Mouse (Mus musculus) CH12.LX (cell line): ENCODE measurements around the gene Parp9. TPM values are rescaled to one million over a fixed set of nuclear protein-coding genes. Genes with fewer than 3 reads are reported as not detected.
"Not testable (repeated sequence)": the region's sequence is repeated elsewhere in the genome, so short reads cannot be mapped to it uniquely, and the experiment has no call there.

Experiments
- DNase-seq: peaks from one replicate; pipeline ENCODE4 v3.0.0-alpha.2; 2013; ENCODE audit errors: extremely low read depth
- H3K27ac ChIP-seq: 2 replicates; pipeline ENCODE4 v1.5.1; 2012; ENCODE audit warnings: low read depth, mild to moderate bottlenecking, control low read depth, moderate library complexity; ENCODE audit not compliant: insufficient read depth
- H3K27me3 ChIP-seq: replicated peaks from 2 replicates; pipeline ENCODE3; 2012; ENCODE audit warnings: inconsistent platforms
- H3K36me3 ChIP-seq, 2 experiments: replicated peaks in 1 of 2; 2 replicates each; pipeline versions ENCODE3 to v1.6.1; 2012; ENCODE audit warnings: inconsistent platforms in 1 of 2, low read length in 1 of 2, mild to moderate bottlenecking in 1 of 2, mixed read lengths in 1 of 2, moderate library complexity in 1 of 2; ENCODE audit not compliant: control insufficient read depth in 1 of 2, insufficient read depth in 1 of 2
- H3K4me1 ChIP-seq, 2 experiments: 2 replicates each; pipeline ENCODE4 v1.6.1; 2012; ENCODE audit warnings: inconsistent platforms in 1 of 2, moderate library complexity in 1 of 2; ENCODE audit not compliant: insufficient read depth in 2 of 2, control insufficient read depth in 1 of 2
- H3K4me2 ChIP-seq: 2 replicates; pipeline ENCODE4 v1.6.1; 2012; ENCODE audit warnings: low read depth, mild to moderate bottlenecking, control low read depth; ENCODE audit not compliant: poor library complexity, insufficient read depth, severe bottlenecking
- H3K4me3 ChIP-seq, 3 experiments: fragments of 150-350 bp in 1 of 3; sonication (generic) in 1 of 3; replicated peaks in 1 of 3; 2 replicates each; pipeline versions ENCODE3 to v1.5.1; 2011 to 2012; ENCODE audit warnings: low read depth in 2 of 3, low read length in 2 of 3, mild to moderate bottlenecking in 2 of 3, moderate library complexity in 2 of 3, control low read depth in 1 of 3, improper control_type of control experiment in 1 of 3, inconsistent platforms in 1 of 3, mixed read lengths in 1 of 3; ENCODE audit not compliant: poor library complexity in 1 of 3
- H3K79me2 ChIP-seq: replicated peaks from 2 replicates; pipeline ENCODE4 v1.6.1; 2012; ENCODE audit warnings: mild to moderate bottlenecking, moderate library complexity; ENCODE audit not compliant: control insufficient read depth, poor library complexity, insufficient read depth, severe bottlenecking; ENCODE audit errors: extremely low read depth
- H3K9ac ChIP-seq: 2 replicates; pipeline ENCODE4 v1.6.1; 2012; ENCODE audit warnings: low read depth, mild to moderate bottlenecking, control low read depth, moderate library complexity; ENCODE audit not compliant: insufficient read depth
- H3K9me3 ChIP-seq: replicated peaks from 2 replicates; pipeline ENCODE3; 2012; ENCODE audit warnings: low read length, inconsistent platforms, mixed read lengths
- BHLHE40 ChIP-seq: IDR thresholded peaks from 2 replicates; pipeline ENCODE4 v1.6.1; 2011; ENCODE audit warnings: mild to moderate bottlenecking, low read depth, low read length, improper control_type of control experiment
- CHD1 ChIP-seq: IDR thresholded peaks from 2 replicates; pipeline ENCODE4 v1.6.1; 2012; ENCODE audit warnings: low read depth, low read length, improper control_type of control experiment, inconsistent platforms
- ELF1 ChIP-seq: IDR thresholded peaks from 2 replicates; pipeline ENCODE4 v1.6.1; 2014; ENCODE audit warnings: low read depth, mild to moderate bottlenecking, inconsistent platforms, low read length, improper control_type of control experiment
- ETS1 ChIP-seq: conservative IDR thresholded peaks from 2 replicates; pipeline ENCODE4 v1.6.1; 2012; ENCODE audit warnings: low read depth, mild to moderate bottlenecking, inconsistent platforms, low read length, improper control_type of control experiment, moderate library complexity
- MAFK ChIP-seq: IDR thresholded peaks from 2 replicates; pipeline ENCODE4 v1.6.1; 2011; ENCODE audit warnings: low read length, improper control_type of control experiment; ENCODE audit not compliant: insufficient replicate concordance
- MXI1 ChIP-seq: IDR thresholded peaks from 2 replicates; pipeline ENCODE4 v1.6.1; 2011; ENCODE audit warnings: mild to moderate bottlenecking, low read depth, low read length, improper control_type of control experiment
- MYC ChIP-seq: IDR thresholded peaks from 2 replicates; pipeline ENCODE4 v1.6.1; 2011; ENCODE audit warnings: low read depth, mild to moderate bottlenecking, improper control_type of control experiment, low read length
- POLR2AphosphoS2 ChIP-seq: IDR thresholded peaks from 2 replicates; pipeline ENCODE4 v1.6.1; 2011; ENCODE audit warnings: low read depth, low read length, improper control_type of control experiment
- SIN3A ChIP-seq: IDR thresholded peaks from 2 replicates; pipeline ENCODE4 v1.6.1; 2012; ENCODE audit warnings: low read length, improper control_type of control experiment, inconsistent platforms
- SMC3 ChIP-seq: IDR thresholded peaks from 2 replicates; pipeline ENCODE4 v1.6.1; 2011; ENCODE audit warnings: low read depth, low read length, improper control_type of control experiment
- TCF12 ChIP-seq: IDR thresholded peaks from 2 replicates; pipeline ENCODE4 v1.6.1; 2014; ENCODE audit warnings: low read depth, mild to moderate bottlenecking, inconsistent platforms, low read length, improper control_type of control experiment
- USF1 ChIP-seq: IDR thresholded peaks from 2 replicates; pipeline ENCODE4 v1.6.1; 2014; ENCODE audit warnings: low read depth, mild to moderate bottlenecking, inconsistent platforms, low read length, improper control_type of control experiment
- USF2 ChIP-seq: conservative IDR thresholded peaks from 2 replicates; pipeline ENCODE4 v1.6.1; 2011; ENCODE audit warnings: low read depth, low read length, improper control_type of control experiment
- ZKSCAN1 ChIP-seq: IDR thresholded peaks from 2 replicates; pipeline ENCODE4 v1.6.1; 2012; ENCODE audit warnings: low read depth, inconsistent platforms, low read length, improper control_type of control experiment, borderline replicate concordance
- ZNF384 ChIP-seq: IDR thresholded peaks from 2 replicates; pipeline ENCODE4 v1.6.1; 2012; ENCODE audit warnings: low read depth, low read length, improper control_type of control experiment, inconsistent platforms
- dilution Hi-C: fragments of 300-500 bp; cut with MboI; formaldehyde crosslinking; loops from 2 replicates; pipeline ENCODE4 v1.14.3; 2020; ENCODE audit warnings: low sequenced_read_pairs; ENCODE audit not compliant: extremely low pct_unique_long_range_greater_than_20kb, extremely low pct_ligation_motif_present
- in situ Hi-C: fragments of 300-500 bp; cut with MboI; formaldehyde crosslinking; loops from 3 replicates; pipeline ENCODE4 v1.14.3; 2019; ENCODE audit warnings: low sequenced_read_pairs, low pct_ligation_motif_present, low pct_unique_long_range_greater_than_20kb, mixed read lengths
- polyA plus RNA-seq: library from polyadenylated mRNA; unstranded; fragments of >175 nt; gene quantifications from 2 replicates; pipeline ENCODE4 v1.2.1, GENCODE M21; 2012; ENCODE audit warnings: low read depth; ENCODE audit not compliant: insufficient read length
- total RNA-seq, 2 experiments: library from RNA; depleted of rRNA; stranded (reverse); fragments of 300-350 nt in 1 of 2; fragments of >200 nt in 1 of 2; gene quantifications; 2 replicates each; pipeline ENCODE4 v1.2.3; 2012 to 2014

Parp9 gene
- total and polyA plus RNA-seq, 3 experiments, result 30.3 to 53.1 (median 33.2) TPM

GRCm38 (mm10) chr16:35974021-35974420, 35.8 kb downstream of the Parp9 start:
- H3K36me3 ChIP-seq, result peaks cover 26 to 58% of the 10 kb centered on the region in 2 experiments
- H3K9me3 ChIP-seq, result no peaks in the 10 kb centered on the region
- no peak for DNase-seq
- no peak overlapping the region for H3K9ac ChIP-seq
- H3K4me2 ChIP-seq, result no peak overlapping the region
- no peak overlapping the region for H3K4me3 ChIP-seq
- H3K27me3 ChIP-seq, result no peaks in the 10 kb centered on the region
- H3K79me2 ChIP-seq, result no peaks in the 10 kb centered on the region
- H3K27ac ChIP-seq, result no peak overlapping the region
- TF ChIP-seq SIN3A, result no peak
- peak; percentile 44; the same call in 1 of the 2 replicates for TF ChIP-seq POLR2AphosphoS2
- in situ Hi-C loops, result no loop called here
- dilution Hi-C loops, result no loop called here
- H3K4me1 ChIP-seq, result no peaks in the 10 kb centered on the region

- H3K36me3 ChIP-seq, result peaks cover 0 to 31% of the 10 kb centered on the region in 2 experiments
- H3K4me1 ChIP-seq, H3K4me3 ChIP-seq, H3K27me3 ChIP-seq, H3K9ac ChIP-seq, H3K27ac ChIP-seq, in situ Hi-C loops, DNase-seq, H3K4me2 ChIP-seq, dilution Hi-C loops, H3K79me2 ChIP-seq, H3K9me3 ChIP-seq: not testable (repeated sequence)
Measured at GRCm38 (mm10) chr16:35978450-35978849, 40.2 kb downstream of the Parp9 start, which contains the start of gene Kpna1. Gene Kpna1 (plus strand): TSS chr16:35978750.

GRCm38 (mm10) chr16:35981363-35981821, 43.1 kb downstream of the Parp9 start:
- peak; percentile 100 for DNase-seq
- H3K9me3 ChIP-seq, result no peaks in the 10 kb centered on the region
- no peak overlapping the region for H3K4me3 ChIP-seq
- H3K79me2 ChIP-seq, result peaks cover 25% of the 10 kb centered on the region
- no peak overlapping the region for H3K4me2 ChIP-seq
- dilution Hi-C loops (no loop called here), in situ Hi-C loops (no loop called here)
- no peaks in the 10 kb centered on the region for H3K27me3 ChIP-seq
- peaks cover 2 to 20% of the 10 kb centered on the region in 2 experiments; a peak in 2 of 4 replicates for H3K4me1 ChIP-seq
- H3K36me3 ChIP-seq, result peaks cover 0 to 20% of the 10 kb centered on the region in 2 experiments
- no peak for TF ChIP-seq MAFK
- no peak for TF ChIP-seq POLR2AphosphoS2
- no peak overlapping the region for H3K9ac ChIP-seq
- H3K27ac ChIP-seq, result no peak overlapping the region

- Histone ChIP-seq H3K4me3 (peak overlapping the region; percentile 72 to 84 (median 82)), H3K4me2 (peak overlapping the region; percentile 77), H3K36me3 (peaks cover 0 to 18% of the 10 kb centered on the region in 2 experiments), H3K9me3 (no peaks in the 10 kb centered on the region), H3K4me1 (peaks cover 2 to 28% of the 10 kb centered on the region in 2 experiments; a peak in 2 of 4 replicates), H3K79me2 (peaks cover 35% of the 10 kb centered on the region), H3K27ac (no peak overlapping the region), H3K9ac (peak overlapping the region; percentile 91), H3K27me3 (no peaks in the 10 kb centered on the region)
- no peak for TF ChIP-seq TCF12
- TF ChIP-seq ZKSCAN1, result no peak
- TF ChIP-seq ELF1, result no peak
- no peak for TF ChIP-seq MYC
- no peak for TF ChIP-seq USF2
- TF ChIP-seq SMC3, result no peak
- peak; percentile 42; the same call in 1 of the 2 replicates for TF ChIP-seq ZNF384
- TF ChIP-seq BHLHE40, result no peak
- peak; percentile 51; the same call in 1 of the 2 replicates for TF ChIP-seq CHD1
- no peak for TF ChIP-seq MXI1
- no peak for TF ChIP-seq USF1
- TF ChIP-seq ETS1, result no peak
- DNase-seq, result no peak
- in situ Hi-C loops, result no loop called here
- dilution Hi-C loops, result no loop called here
Measured at GRCm38 (mm10) chr16:35982506-35982901, 44.2 kb downstream of the Parp9 start.
